Mouse (Mus musculus) hindbrain, embryonic 15.5 days (tissue): ENCODE measurements at regions not wholly inside any gene's neighbourhood (a gene's known extent, or its start where the extent isn't known, plus 50 kb on each side); places are given as distances from the start of the nearest gene placed in this dataset.
"Not testable (repeated sequence)": the region's sequence is repeated elsewhere in the genome, so short reads cannot be mapped to it uniquely, and the experiment has no call there.

ENCODE experiments used
- ATAC-seq: fragments of 200-750 bp; cut with Nextera tagmentation; 2 replicates; pipeline ENCODE4 v1.8.0; 2017; ENCODE audit warnings: low read depth, moderate number of reproducible peaks, moderate TSS enrichment; ENCODE audit not compliant: low FRiP score
- H3K27ac ChIP-seq: fragments of 300-500 bp; sonication (generic); replicated peaks from 2 replicates; pipeline ENCODE4 v1.5.1; 2015; ENCODE audit warnings: mild to moderate bottlenecking, inconsistent platforms
- H3K27me3 ChIP-seq: fragments of 300-500 bp; sonication (generic); 2 replicates; pipeline ENCODE4 v1.6.1; 2015; ENCODE audit warnings: control low read depth, inconsistent platforms
- H3K36me3 ChIP-seq: fragments of 300-500 bp; sonication (generic); 2 replicates; pipeline ENCODE4 v1.6.1; 2015; ENCODE audit warnings: control low read depth, inconsistent platforms
- H3K4me1 ChIP-seq: fragments of 300-500 bp; sonication (generic); replicated peaks from 2 replicates; pipeline ENCODE4 v1.6.1; 2015; ENCODE audit warnings: control low read depth, inconsistent platforms
- H3K4me2 ChIP-seq: fragments of 300-500 bp; sonication (generic); 2 replicates; pipeline ENCODE4 v1.6.1; 2015; ENCODE audit warnings: moderate library complexity, mild to moderate bottlenecking, inconsistent platforms
- H3K4me3 ChIP-seq: fragments of 300-500 bp; sonication (generic); 2 replicates; pipeline ENCODE4 v1.5.1; 2015; ENCODE audit warnings: mild to moderate bottlenecking, inconsistent platforms
- H3K9ac ChIP-seq: fragments of 300-500 bp; sonication (generic); 2 replicates; pipeline ENCODE4 v1.6.1; 2015; ENCODE audit warnings: inconsistent platforms
- H3K9me3 ChIP-seq: fragments of 300-500 bp; sonication (generic); 2 replicates; pipeline ENCODE4 v1.6.1; 2016; ENCODE audit warnings: control low read depth, inconsistent platforms
- WGBS: fragments of 180-500 bp; shearing (Covaris S2); methylation state at CpG from one replicate; pipeline ENCODE4 v1.1.7; 2015; 5-methylcytosine and 5-hydroxymethylcytosine counted together

- Histone ChIP-seq H3K27ac (no peak overlapping the region), H3K4me2 (no peak overlapping the region), H3K36me3 (no peaks in the 10 kb centered on the region), H3K4me3 (no peak overlapping the region), H3K9ac (no peak overlapping the region), H3K4me1 (no peaks in the 10 kb centered on the region), H3K9me3 (no peaks in the 10 kb centered on the region), H3K27me3 (no peaks in the 10 kb centered on the region)
- 87% methylated on average over 5 of the region's 5 CpGs for WGBS
- ATAC-seq, result peak; percentile 56; the same call in 1 of the 2 replicates
Observed at GRCm38 (mm10) chr5:25639187-25639586, 66.4 kb downstream of the Xrcc2 start.

GRCm38 (mm10) chr5:25638097-25638496, 67.5 kb downstream of the Xrcc2 start:
- Histone ChIP-seq H3K36me3 (no peaks in the 10 kb centered on the region), H3K27me3 (no peaks in the 10 kb centered on the region), H3K27ac (no peak overlapping the region), H3K9ac (no peak overlapping the region), H3K4me2 (no peak overlapping the region), H3K4me3 (no peak overlapping the region), H3K9me3 (no peaks in the 10 kb centered on the region), H3K4me1 (no peaks in the 10 kb centered on the region)
- no peak for ATAC-seq

GRCm38 (mm10) chr5:25632861-25633535, 72.6 kb downstream of the Xrcc2 start:
- H3K27ac ChIP-seq, result no peak overlapping the region
- H3K27me3 ChIP-seq, result no peaks in the 10 kb centered on the region
- H3K4me3 ChIP-seq, result no peak overlapping the region
- H3K9ac ChIP-seq, result no peak overlapping the region
- H3K9me3 ChIP-seq, result no peaks in the 10 kb centered on the region
- no peak for ATAC-seq
- H3K4me2 ChIP-seq, result no peak overlapping the region
- WGBS, result 53% methylated on average over 5 of the region's 5 CpGs
- no peaks in the 10 kb centered on the region for H3K4me1 ChIP-seq
- H3K36me3 ChIP-seq, result no peaks in the 10 kb centered on the region

GRCm38 (mm10) chr5:25629731-25630130, 75.9 kb downstream of the Xrcc2 start:
- Histone ChIP-seq H3K27me3 (no peaks in the 10 kb centered on the region), H3K4me2 (no peak overlapping the region), H3K4me1 (no peaks in the 10 kb centered on the region), H3K27ac (no peak overlapping the region), H3K9ac (no peak overlapping the region), H3K36me3 (no peaks in the 10 kb centered on the region), H3K9me3 (no peaks in the 10 kb centered on the region), H3K4me3 (no peak overlapping the region)
- ATAC-seq, result no peak
- 83% methylated on average over 4 of the region's 4 CpGs for WGBS

- WGBS, result 92% methylated on average over 5 of the region's 5 CpGs
- ATAC-seq, result no peak
Observed at GRCm38 (mm10) chr5:25628504-25628903, 77.1 kb downstream of the Xrcc2 start.

GRCm38 (mm10) chr5:25627086-25627485, 78.5 kb downstream of the Xrcc2 start:
- H3K27me3 ChIP-seq, result no peaks in the 10 kb centered on the region
- no peak for ATAC-seq
- WGBS, result 86% methylated on average over 5 of the region's 5 CpGs

More at GRCm38 (mm10) chr5:25628504-25628903, 77.1 kb downstream of the Xrcc2 start:
- no peak overlapping the region for H3K4me2 ChIP-seq
- no peaks in the 10 kb centered on the region for H3K9me3 ChIP-seq
- no peak overlapping the region for H3K4me3 ChIP-seq
- H3K9ac ChIP-seq, result no peak overlapping the region
- no peak overlapping the region for H3K27ac ChIP-seq
- H3K4me1 ChIP-seq, result no peaks in the 10 kb centered on the region
- no peaks in the 10 kb centered on the region for H3K36me3 ChIP-seq
- H3K27me3 ChIP-seq, result no peaks in the 10 kb centered on the region

GRCm38 (mm10) chr5:25624029-25624428, 81.6 kb downstream of the Xrcc2 start:
- Histone ChIP-seq H3K27ac (no peak overlapping the region), H3K27me3 (no peaks in the 10 kb centered on the region), H3K36me3 (no peaks in the 10 kb centered on the region), H3K9me3 (no peaks in the 10 kb centered on the region), H3K4me3 (no peak overlapping the region), H3K4me2 (no peak overlapping the region), H3K4me1 (no peaks in the 10 kb centered on the region), H3K9ac (no peak overlapping the region)
- 67% methylated on average over 1 of the region's 1 CpGs for WGBS
- ATAC-seq, result no peak

More at GRCm38 (mm10) chr5:25627086-25627485, 78.5 kb downstream of the Xrcc2 start:
- Histone ChIP-seq H3K36me3 (no peaks in the 10 kb centered on the region), H3K4me3 (no peak overlapping the region), H3K27ac (no peak overlapping the region), H3K9me3 (no peaks in the 10 kb centered on the region), H3K9ac (no peak overlapping the region), H3K4me1 (no peaks in the 10 kb centered on the region), H3K4me2 (no peak overlapping the region)

- ATAC-seq, result no peak
- WGBS, result 86% methylated on average over 5 of the region's 5 CpGs
- Histone ChIP-seq H3K4me2 (no peak overlapping the region), H3K4me3 (no peak overlapping the region), H3K4me1 (no peaks in the 10 kb centered on the region), H3K9me3 (no peaks in the 10 kb centered on the region), H3K9ac (no peak overlapping the region), H3K36me3 (no peaks in the 10 kb centered on the region), H3K27me3 (no peaks in the 10 kb centered on the region), H3K27ac (no peak overlapping the region)
Observed at GRCm38 (mm10) chr5:25619872-25620271, 85.8 kb downstream of the Xrcc2 start.

- WGBS, result 71% methylated on average over 2 of the region's 2 CpGs
- not testable (repeated sequence) for H3K9me3 ChIP-seq, H3K4me3 ChIP-seq, H3K27ac ChIP-seq, H3K9ac ChIP-seq, H3K4me1 ChIP-seq, H3K27me3 ChIP-seq, H3K36me3 ChIP-seq, H3K4me2 ChIP-seq, ATAC-seq
Observed at GRCm38 (mm10) chr5:25619337-25619736, 86.3 kb downstream of the Xrcc2 start.

- Histone ChIP-seq H3K9ac (no peak overlapping the region), H3K27ac (peak overlapping the region; percentile 66), H3K9me3 (no peaks in the 10 kb centered on the region), H3K36me3 (no peaks in the 10 kb centered on the region), H3K4me3 (no peak overlapping the region), H3K4me2 (no peak overlapping the region), H3K27me3 (no peaks in the 10 kb centered on the region), H3K4me1 (peaks cover 8% of the 10 kb centered on the region; the same call in 1 of the 2 replicates)
- peak; percentile 9; the same call in 1 of the 2 replicates for ATAC-seq
- WGBS, result 86% methylated on average over 4 of the region's 4 CpGs
Observed at GRCm38 (mm10) chr5:25614659-25615061, 91.0 kb downstream of the Xrcc2 start.

GRCm38 (mm10) chr5:25613844-25614658, 91.6 kb downstream of the Xrcc2 start:
- Histone ChIP-seq H3K4me1 (peaks cover 10% of the 10 kb centered on the region; the same call in 1 of the 2 replicates), H3K27ac (peak overlapping the region; percentile 66), H3K4me3 (no peak overlapping the region), H3K27me3 (no peaks in the 10 kb centered on the region), H3K36me3 (no peaks in the 10 kb centered on the region), H3K9me3 (no peaks in the 10 kb centered on the region), H3K4me2 (no peak overlapping the region), H3K9ac (no peak overlapping the region)
- 75% methylated on average over 8 of the region's 8 CpGs for WGBS
- peak; percentile 86 for ATAC-seq

- Histone ChIP-seq H3K9ac (no peak overlapping the region), H3K4me1 (peaks cover 10% of the 10 kb centered on the region; the same call in 1 of the 2 replicates), H3K27ac (peak overlapping the region; percentile 69), H3K4me3 (no peak overlapping the region), H3K4me2 (no peak overlapping the region), H3K27me3 (no peaks in the 10 kb centered on the region), H3K9me3 (no peaks in the 10 kb centered on the region), H3K36me3 (no peaks in the 10 kb centered on the region)
- 0 out of 2 replicates have a peak, but pooled peaks have one; percentile 54 for ATAC-seq
- WGBS, result 64% methylated on average over 9 of the region's 9 CpGs
Observed at GRCm38 (mm10) chr5:25612036-25612705, 93.5 kb downstream of the Xrcc2 start.
